Mouse (Mus musculus) brain, embryonic 14.5 days (tissue): ENCODE measurements around the gene Dstn. TPM values are rescaled to one million over a fixed set of nuclear protein-coding genes. Genes with fewer than 3 reads are reported as not detected.

Source experiments
- DNase-seq: peaks from one replicate; pipeline ENCODE4 v3.0.0-alpha.2; 2011; ENCODE audit warnings: low read depth
- CTCF ChIP-seq: fragments of 200-500 bp; IDR thresholded peaks from 2 replicates; pipeline ENCODE4 v1.5.1; 2012; ENCODE audit warnings: inconsistent platforms, mild to moderate bottlenecking, moderate library complexity, borderline replicate concordance; ENCODE audit not compliant: insufficient read depth, insufficient read length; ENCODE audit errors: extremely low read depth
- POLR2A ChIP-seq: fragments of 200-500 bp; IDR thresholded peaks from 2 replicates; pipeline ENCODE4 v1.6.1; 2012; ENCODE audit warnings: mild to moderate bottlenecking, inconsistent platforms, borderline replicate concordance; ENCODE audit not compliant: poor library complexity, insufficient read depth, insufficient read length, severe bottlenecking; ENCODE audit errors: extremely low read depth
- polyA plus RNA-seq: library from polyadenylated mRNA; depleted of rRNA; stranded (reverse); fragments of >200 nt; gene quantifications from 2 replicates; pipeline ENCODE4 v1.2.3, GENCODE M21; 2012; rRNA removed

Gene Dstn
- 106 and 159 TPM in 2 replicates for polyA plus RNA-seq

DNA sequence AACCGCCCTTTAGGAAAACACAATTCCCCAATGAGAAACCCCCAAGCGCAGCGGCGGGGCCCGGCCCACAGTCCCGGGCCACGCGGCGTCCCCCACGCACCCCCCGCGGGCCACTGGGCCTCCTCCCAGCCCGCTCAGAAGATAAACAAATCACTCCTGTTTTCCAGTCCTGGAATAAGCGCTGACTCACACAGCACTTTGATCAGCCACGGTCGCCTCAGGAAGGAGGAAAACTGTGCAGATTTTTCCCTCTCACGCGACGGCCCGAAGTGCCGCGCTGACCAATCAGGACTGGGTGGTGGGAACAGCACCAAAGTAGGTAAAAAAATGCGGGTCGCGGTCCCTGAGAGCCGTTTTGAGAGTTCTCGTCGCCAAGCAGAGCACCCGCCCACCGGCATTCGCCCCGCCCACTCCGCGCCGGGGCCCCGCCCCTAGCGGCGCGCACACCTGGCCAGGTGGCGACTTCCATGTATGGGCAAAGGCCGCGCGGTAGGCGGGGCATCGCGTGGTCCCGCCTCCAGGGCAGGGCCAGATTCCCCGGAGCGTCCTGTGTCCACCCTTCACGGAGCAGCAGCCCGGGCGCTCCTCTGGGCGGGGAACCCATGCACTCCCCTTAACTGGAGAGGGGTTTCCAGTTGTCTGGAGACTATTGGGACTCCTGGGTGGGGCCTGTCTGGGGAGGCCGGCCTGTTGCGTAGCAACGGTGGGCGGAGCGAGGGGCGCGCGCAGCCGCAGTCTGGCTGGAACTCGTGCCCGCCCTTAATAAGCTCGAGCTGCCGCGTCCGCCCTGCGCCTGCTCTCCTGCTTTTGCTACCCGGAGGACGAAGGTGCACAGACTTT, at the start of gene Dstn:
Gene Dstn, plus strand, starts transcription at position 561 of the 840 bp plus-strand sequence.
- TF ChIP-seq POLR2A (peak; percentile 74; the same call in 1 of the 2 replicates), CTCF (no peak)
- peak; percentile 99 for DNase-seq

GRCm38 (mm10) chr2:143867326-143867725, 47.8 kb upstream of the Dstn start:
- TF ChIP-seq POLR2A (no peak), CTCF (peak; percentile 97)
- peak; percentile 91 for DNase-seq

DNA sequence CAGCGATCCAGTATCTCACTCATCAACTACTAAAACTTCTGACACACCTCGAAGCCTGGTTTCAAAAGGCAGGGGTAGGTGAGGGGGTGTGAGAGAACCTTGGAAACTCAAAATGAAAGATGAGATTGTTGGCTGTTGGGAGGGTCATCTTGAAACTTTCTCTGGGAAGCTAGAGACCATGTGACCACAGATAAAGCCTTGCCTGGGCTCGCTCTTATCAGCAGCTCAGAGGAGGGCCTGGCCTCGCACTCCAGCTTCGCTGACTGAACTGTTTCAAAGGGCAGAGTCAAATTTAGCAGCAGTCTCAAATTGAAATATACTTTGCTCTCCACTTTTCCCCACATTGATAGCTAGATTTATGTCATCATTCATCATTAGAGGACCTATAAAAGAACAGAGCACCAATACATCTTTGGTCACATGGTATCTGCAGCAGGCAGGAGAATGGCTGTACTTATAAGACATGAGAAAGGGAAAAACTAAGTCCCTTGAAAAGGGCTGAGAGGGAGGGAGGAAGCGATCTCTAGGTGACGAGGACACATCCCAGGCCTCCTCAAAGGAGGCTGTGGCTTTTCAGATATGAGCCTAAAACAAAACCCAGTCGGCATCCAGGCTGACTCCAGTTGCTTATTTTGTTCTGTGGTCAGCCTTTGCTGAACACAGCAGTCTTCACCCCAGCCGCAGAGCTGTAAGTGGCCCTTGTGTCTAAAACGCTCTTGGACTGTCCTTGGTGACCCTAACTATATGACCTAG, 44.0 kb upstream of the Dstn start:
- no peak for TF ChIP-seq POLR2A
- TF ChIP-seq CTCF, result no peak
- DNase-seq, result no peak

- TF ChIP-seq CTCF (no peak), POLR2A (no peak)
- DNase-seq, result no peak
These were observed 39.1 kb upstream of the Dstn start for GRCm38 (mm10) chr2:143876026-143876425.

- peak; percentile 17 for DNase-seq
- no peak for TF ChIP-seq CTCF
- TF ChIP-seq POLR2A, result no peak
These were observed 38.0 kb upstream of the Dstn start for GRCm38 (mm10) chr2:143876929-143877632.

GRCm38 (mm10) chr2:143879311-143879710, 35.8 kb upstream of the Dstn start:
- no peak for DNase-seq
- TF ChIP-seq POLR2A (no peak), CTCF (no peak)

- TF ChIP-seq CTCF (no peak), POLR2A (no peak)
- DNase-seq, result no peak
These were observed 33.1 kb upstream of the Dstn start for GRCm38 (mm10) chr2:143882002-143882401.

DNA sequence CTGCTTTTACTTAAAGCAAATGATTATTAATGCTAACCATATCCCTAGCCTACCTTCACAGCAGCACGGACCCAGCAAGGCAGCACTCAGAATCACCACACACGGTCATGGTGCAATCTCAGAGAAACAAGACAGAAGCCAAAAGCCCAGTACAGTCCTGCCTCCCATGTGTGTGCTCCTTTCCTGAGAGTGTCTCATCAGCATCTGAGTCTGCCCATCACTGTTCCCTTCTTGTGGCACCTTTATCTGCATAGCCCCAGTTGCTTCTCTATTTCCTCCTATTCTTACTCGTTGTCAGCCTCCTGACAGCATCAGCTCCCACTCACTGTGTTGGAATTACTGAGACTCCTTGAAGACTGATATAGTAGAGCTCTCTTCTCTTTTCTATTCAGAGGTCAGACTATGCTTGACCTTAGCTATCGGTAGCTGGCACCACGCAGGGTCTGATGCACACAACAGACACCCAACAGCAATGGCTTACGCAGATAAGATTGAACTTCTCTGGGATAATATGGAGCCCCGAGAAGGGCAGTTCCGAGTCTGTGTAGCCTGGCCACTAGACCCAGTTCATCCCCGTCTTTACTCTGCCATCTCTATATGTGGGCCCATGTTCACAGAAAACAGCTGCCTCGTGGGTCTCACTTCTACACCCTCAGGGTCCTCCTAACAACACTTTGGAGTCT, 32.4 kb upstream of the Dstn start:
- TF ChIP-seq POLR2A, result no peak
- TF ChIP-seq CTCF, result no peak
- DNase-seq, result no peak

DNA sequence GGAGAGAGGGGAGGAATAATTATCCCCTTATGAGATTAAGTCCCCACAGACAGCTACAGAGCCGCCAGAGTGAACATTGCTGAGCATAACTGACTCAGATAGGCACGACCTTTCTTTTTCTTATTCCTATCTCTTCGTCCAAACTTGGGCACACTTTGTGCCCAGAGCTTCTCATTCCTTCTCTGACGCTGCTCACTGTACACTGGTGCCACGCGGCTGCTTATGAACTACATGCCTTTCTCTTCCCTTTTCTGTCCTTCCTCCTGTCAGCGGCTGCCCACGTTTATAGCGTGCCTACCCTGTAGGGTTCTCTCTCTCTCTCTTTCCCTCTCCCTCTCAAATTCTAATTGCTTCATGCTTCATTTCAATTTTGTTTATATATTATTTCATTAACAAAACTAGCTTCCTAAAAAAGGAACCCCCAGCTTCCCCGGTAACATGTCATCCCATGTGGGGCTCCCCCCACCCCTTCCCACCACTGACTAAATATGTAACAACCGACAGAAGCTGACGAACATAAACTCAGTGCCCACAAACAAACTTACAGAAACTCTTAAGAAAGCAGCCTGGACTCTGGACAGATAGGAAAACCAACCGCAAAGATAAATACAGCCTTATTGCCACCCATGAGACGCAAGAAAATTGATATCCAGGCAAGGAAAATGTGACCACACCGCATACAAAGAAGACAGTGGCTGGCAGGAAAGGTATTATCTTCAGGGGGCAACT, 25.8 kb upstream of the Dstn start:
- no peak for DNase-seq
- TF ChIP-seq POLR2A (no peak), CTCF (no peak)

GRCm38 (mm10) chr2:143889860-143890433, 25.2 kb upstream of the Dstn start:
- no peak for DNase-seq
- TF ChIP-seq CTCF, result no peak
